Mouse (Mus musculus) layer of hippocampus, adult 9-10 months (tissue): ENCODE results near the gene Steap3.

Experiments
- DNase-seq: peaks from one replicate; pipeline ENCODE4 v3.0.0; 2022; ENCODE audit warnings: low spot score

Gene Steap3

DNA sequence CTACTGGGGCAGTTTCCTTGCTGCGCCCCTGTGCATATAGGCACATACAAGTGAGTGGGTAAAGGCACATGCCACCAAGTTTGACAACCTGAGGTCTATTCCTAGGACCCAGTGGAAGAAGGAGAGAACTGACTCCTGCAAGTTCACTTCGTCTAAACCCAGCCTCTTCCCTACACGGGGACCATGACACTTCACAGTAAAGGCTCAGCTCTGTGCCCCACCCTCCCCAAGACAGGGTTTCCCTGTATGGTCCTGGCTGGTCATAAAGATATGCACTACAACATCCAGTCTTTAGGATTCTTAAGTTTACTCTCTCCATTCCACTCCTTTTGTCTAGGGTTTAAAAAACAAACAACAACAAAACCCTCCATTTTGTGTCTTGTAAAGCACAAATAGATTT lies 21.9 kb downstream of the Steap3 start:
- DNase-seq: no peak

DNA sequence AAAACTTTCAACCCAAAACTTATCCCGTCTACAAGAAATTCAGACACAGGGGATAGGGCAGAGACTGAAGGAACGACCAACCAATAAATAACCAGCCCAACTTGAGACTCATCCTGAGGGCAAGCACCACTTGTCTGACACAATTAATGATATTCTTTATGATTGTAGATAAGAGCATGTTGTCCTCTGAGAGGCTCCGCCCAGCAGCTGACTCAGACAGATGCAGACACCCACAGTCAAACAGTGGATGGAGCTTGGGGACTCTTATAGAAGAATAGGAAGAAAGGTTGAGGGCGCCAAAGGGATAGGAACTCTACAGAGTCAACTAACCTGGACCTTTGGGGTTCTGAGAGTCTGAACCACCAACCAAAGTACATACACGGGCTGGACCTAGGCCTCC lies 22.7 kb downstream of the Steap3 start:
- no peak for DNase-seq

DNA sequence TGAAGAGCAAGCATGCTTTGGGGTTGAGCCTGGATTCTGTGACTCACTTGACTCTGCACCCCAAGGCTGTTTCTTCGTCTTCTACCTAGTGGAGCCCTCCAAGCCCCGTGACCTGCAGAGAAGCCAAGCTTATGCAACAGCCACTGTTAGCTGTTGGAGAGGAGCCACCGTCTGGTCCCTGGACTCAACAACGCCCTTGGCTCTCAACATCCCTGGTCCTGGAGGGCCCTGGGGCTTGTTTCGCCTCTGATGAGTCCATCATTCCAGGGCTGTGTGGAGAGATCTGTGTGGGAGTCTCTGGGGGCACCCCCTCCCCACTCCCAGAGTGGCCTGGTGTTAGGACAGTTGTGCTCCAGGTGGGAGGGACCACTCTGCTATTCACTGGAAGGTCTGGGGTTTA lies 24.3 kb downstream of the Steap3 start:
- DNase-seq: no peak

DNA sequence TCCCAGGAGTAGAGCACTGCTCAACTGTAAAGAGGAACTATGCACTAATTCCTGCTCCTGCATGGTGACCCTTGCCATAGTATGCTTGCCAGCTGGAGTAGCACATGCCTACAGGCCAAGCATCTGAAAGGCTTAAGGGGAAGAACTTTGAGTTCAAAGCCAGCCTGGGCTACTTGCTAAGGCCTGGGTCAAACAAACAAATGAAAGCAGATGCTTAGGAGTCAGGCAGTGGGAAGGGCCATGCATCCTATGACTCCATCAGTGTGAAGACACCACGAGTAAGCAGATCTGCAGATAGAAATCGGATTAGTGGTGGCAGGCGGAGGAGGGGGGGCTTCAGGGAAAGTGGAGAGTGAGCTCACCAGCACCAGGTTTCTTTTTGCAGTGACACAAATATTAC lies 25.2 kb downstream of the Steap3 start:
- DNase-seq: no peak

DNA sequence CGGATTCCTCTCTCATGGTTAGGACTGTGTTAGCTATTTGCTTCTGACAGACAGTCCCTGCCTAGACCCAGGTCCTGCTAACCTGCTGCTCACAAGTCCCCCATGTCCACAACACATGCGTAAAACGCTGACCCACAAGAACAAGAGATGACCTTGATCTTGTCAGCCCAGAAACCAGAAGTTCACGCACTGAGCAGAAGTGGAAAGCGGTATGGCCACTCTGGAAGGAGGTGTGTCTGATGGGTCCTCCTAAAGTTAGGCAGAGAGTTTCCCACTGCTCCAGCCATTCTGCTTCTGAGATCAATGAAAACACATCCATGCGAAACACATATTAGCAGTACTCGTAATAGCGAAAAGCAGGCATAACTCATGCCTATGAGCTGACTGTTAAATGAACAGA lies 25.6 kb downstream of the Steap3 start:
- no peak for DNase-seq

DNA sequence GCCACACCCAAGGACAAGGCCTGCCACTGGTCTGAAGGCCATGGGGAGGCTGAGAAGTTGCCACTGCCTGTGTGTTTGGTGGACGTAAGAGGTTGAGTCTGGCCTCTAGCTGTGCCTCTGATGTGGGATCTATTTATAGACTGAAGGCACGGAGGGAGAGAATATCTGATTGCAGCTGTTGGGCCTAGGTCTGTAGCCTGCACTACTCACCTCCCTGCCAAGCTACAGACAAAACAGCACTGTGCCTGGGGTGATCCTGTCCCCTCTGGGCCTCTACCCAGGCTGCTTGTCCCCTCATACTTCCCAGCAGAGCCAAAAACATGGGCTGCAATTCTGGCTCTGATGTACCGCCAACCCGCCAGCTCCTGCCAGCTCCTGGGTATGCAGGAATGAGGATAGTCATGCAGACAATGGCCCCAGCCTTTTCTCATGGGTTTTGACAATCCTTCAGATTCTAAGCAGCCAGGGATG lies 26.8 kb downstream of the Steap3 start:
- DNase-seq: no peak

DNA sequence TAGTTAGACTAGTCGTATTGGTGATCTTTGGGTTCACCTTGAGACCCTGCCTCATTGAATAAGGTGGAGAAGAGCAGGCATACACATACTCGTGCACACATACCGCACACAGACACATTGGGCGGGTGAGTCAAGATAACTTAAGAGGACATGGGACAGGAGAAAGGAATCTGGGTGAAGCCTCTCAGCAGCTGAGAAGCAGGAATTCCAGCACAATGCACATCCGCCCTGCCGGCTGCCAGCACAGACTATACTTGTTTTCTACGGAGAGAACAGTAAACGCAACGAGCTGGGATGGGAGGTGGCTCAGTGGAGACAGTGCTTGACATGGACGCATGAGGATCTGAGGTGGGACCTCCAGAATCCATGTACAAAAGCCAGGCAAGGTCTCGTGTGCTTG lies 27.9 kb downstream of the Steap3 start:
- no peak for DNase-seq

DNA sequence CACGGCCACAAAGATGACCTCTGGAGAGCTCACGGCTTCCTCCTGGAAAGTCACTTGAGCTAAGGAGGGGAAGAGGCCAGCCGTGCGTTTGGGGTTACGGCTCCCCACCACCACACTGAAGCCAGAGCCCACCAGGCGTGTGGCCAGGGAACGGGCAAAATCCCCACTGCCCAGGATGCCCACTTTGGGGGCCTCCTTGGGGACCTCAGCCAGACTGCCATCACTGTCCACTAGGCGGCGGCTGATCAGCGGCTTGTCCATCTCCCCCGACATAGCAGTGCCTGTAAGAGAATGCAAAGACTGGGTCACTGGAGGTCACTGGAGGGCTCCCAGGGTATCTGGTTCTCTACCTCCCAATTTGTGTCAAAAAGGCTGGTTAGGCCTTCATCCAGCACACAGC lies 28.5 kb downstream of the Steap3 start:
- DNase-seq: no peak

DNA sequence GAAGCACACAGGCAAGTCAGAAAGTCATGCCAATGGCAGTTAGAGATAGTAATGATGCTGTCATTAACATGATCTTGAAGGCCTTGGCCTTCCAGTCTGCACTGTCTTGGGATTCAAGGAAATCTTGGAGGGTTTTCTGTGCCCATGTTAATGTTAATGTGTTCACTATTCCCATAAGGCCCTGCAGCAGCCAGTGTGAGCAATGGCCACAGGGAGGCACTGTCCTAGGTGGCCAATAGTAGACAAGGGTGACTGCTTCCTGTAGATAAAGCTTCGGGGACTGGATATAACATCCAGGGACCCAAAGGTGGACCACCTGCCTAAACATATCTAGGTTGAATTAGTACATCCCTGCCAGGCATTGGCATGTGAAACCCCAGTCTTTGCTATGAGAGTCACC lies 35.4 kb downstream of the Steap3 start:
- DNase-seq: no peak

DNA sequence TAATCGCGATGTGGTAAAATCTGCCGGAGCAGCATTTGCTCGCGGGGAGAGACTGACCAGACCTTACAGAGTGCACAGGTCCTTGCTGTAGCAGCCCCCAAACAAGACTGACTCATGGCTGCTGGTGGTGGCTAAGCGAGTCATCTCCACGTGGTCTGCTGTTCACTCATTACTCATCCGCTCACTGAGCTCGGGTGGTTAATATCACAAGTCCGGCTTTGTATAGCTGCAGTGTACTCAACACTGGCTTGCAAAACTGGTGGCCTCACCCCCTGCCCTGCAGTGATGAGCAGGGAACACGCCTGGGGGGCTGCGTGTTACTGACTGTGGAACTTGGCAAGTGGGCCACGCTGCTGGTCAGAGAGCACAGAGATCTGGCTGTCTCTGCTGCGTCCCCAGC lies 36.1 kb downstream of the Steap3 start:
- no peak for DNase-seq

DNA sequence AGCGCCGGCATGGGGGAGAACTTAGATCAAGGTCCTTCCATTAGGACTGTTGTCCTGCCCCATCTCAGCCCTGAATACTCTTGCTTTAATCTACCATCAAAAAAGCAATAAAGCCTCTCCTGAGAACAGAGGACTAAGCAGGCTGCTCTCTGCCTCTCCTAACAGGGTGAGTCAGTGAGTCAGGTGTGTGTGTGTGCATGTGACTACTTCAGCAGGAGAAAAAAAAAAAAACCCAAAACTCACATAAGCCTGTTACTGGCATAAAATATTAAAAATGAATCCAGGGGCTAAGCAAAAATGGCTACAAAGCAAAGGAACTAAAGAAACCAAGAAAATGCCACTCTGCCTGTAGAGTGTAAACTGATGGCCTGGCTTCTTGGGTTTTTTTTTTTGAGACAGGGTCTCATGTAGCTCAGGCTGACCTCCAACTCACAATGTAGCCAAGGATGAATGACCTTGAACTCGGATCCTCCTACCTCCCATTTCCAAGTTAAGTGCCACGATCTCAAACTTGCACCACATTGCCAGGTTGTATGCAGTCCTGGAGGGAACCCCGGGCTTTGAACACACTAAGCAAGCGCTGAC lies 36.8 kb downstream of the Steap3 start:
- no peak for DNase-seq

DNA sequence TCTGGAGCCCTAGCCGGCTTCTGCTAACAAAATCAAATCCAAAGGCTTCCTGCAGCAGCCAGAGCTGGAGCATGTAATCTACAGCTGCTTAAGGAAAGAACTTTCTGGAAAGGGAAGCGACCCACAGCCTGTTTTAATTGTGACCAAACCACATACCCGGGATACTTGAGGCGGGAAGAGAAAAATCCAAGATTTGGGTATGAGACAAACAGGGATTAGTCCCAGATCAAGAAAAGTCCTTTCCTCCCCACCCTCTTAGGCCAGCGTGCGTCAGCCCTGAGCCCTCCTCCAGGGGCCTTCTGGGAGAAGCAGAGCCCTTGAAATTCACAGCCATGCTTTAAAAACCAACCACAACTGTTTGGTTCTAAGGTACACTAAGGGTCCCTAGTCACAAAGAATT lies 40.3 kb downstream of the Steap3 start:
- no peak for DNase-seq

DNA sequence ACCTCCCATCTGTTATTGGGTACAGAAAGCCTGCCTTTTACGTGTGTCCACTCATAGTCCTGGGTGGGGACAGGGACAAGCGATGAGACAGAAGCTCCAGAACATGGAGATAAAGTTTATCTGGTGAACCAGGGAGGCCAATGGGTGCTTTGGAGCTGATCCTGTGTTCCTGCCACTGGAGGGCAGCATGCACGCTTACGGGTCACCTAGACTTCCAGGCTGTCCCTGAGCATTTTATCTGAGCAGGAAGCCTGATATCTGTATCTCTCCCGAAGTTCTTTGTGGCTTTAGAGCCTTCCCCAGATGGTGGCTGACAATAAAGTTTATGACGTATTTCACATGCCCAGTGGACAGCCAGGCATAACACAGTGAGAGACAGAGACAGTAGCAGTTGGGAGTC lies 41.2 kb downstream of the Steap3 start:
- no peak for DNase-seq

DNA sequence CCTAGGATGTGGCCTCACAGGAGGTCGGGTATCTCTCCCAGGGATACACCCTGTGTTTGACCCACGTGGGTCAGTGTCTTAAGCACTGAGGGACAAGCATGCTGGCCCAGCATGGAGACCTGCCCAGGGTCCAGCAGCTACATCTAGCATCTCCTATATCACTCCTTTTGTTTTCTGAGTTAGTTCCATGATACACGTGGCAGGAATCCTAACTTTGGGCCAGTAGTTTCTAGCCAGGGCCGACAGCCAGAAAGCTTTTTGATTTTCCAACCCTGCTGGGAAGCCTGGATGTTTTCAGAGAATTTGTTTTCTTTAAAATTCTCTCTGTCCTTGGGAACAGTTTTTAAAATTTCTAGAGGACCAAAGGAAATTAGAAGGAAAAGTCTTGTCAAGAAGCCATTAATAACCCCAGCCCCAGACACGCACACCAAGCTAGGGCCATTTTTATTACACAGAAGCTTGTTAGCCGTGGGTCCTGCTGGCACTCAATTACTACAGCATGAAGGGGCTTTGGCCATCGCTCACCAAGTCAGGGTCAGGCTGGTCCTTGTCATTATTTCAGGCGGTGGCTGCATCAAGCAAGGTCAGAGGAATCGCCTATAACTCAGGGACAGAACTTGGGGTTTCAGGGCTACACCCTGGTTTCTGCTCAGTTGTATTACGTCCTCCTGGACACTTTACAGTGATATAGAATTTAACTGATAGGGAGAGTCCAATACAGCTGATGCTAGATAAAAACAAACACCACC lies 42.6 kb downstream of the Steap3 start:
- DNase-seq: no peak

DNA sequence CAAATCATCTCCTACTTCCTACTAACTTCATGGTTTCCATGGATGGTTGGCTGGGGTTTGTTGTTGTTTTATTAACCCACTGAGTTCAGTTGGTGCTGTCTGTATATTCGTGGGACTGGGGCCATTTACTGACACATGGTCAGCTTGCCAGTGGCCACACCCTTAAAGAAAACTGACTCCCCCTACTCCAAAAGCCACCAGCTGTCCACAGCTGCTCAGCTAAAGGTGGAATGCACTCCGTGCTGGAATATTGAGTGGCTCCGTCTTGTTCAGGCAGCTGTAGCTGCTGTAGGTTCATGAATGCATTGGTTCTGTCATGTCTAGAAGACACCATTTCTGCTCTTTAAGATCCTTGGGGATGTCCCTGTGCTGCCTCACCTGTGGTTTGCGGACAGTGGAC lies 48.9 kb downstream of the Steap3 start:
- DNase-seq: no peak

DNA sequence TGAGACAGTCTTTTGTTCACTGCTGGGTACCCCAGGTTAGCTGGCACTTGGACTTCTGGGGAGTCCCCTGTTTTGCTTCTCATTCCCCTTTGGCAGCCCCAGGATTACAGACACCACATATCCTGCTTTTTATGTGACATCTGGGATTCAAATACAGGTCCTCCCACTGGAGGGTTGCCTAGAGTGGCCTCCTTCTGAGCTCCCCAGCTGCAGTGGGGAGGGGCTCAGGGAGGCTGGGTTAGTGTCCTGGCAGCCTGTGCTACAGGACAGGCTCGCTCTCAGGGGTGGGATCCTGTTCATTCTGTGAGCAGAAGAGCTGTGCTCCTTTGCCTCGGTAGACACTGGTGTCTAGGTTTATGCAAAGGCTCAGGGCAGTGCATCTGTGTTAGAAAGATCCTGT lies 51.2 kb downstream of the Steap3 start:
- no peak for DNase-seq

DNA sequence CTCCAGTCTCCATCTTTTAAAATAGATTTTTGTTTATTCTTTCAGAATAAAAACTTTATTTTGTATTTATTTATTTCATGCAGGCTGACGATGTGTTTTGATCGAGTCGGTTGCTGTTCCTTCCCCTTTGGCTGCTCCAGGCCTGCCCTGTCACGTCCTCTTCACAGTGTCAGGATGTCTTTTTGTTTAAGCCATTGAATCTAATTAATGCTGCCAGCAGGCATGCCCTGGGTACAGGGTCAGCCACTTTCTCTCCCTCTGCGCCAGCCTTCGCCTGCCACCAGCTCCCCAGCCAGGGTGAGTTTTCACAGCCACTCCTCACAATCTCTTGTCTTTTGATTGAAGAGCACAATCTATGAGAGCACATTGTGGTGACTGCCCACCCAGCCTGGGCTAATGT lies 51.7 kb downstream of the Steap3 start:
- no peak for DNase-seq

DNA sequence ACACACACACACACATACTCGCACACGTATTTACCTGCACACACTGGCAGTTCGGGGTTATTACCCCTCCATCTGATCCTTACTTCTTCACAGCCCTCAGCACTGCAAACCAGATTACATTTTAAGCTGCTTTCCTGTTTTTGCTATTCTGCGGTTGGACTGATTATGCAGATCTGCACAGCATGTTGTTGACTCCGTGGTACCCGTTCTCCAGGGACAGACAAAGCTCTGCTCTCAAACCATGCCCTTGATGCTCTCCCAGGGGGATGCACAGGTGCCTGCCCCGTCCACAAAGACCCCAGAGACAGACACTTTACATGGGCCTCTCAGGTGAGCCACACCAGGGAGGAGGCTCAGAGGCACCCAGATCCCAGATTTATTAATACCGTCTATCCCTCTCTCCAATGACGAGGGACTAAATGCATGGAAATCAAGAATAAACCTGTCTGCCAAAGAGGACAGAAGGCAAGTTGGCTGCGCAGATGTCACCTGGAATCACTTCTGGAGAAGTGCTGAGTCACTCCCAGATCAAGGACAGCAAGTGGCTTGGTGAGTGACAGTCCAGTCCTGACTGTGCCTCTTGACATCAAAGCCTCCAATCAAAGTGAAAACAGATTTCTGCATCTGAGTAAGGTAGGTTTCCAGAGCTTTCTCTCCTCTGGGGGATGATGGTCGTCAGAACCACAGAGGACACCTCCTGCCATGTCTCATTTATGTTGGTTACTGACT lies 63.8 kb downstream of the Steap3 start:
- no peak for DNase-seq

DNA sequence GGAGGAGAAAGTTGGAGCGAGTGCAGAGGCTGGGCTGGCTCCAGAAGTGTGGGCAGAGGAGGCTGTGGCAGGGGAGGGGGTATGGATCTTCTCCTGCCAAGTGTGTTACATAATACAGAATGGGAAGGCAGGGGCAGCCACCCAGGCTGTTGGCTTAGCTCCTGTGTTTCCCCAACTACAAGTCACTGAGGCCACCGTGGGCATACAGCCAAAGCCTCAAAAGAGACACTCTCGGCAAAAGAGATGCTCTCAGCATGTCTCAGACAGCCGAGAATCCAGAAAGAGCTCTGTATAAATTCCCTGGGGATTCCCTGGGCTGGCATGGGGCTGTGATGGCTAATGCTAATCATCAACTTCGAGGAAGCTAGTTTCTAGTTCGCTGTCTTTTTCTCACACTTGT lies 64.9 kb downstream of the Steap3 start:
- DNase-seq: peak; percentile 35

DNA sequence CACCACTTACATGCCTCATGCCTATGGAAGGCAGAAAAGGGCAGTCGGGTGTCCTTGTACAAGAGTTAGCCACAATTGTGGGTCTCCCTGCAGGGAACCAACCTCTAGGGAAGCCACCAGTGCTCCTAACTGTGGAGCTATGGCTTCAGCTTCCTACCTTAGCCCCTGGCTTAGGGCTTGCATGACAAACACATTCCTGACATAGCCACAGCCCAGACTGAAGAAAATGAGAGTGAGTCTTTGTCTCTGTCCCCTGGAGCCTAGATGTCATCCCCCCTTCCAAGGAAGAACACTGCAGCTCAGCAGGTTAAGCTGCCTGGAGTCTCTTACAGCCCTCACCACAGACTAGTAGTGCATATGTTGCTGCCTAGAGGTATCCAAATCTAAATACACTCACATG lies 67.7 kb downstream of the Steap3 start:
- no peak for DNase-seq

DNA sequence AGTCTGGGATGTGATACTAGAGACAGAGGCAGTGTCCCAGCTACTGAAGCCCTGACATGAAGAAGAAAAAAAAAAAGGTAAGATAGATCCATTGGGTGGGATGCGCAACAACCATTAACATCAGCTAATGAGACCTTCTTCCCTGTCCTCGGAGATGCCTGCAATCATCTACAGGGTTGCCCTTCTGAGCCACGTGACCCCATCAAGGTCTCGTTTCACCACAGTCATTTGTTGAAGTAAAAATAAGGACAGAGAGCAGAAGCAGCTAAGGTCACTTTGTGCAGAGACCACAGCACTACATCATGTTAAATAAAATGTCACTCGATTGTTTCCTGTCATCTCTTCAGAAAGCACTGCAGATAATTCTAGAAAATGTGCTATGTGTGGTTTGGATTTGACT lies 68.7 kb downstream of the Steap3 start:
- DNase-seq: no peak

DNA sequence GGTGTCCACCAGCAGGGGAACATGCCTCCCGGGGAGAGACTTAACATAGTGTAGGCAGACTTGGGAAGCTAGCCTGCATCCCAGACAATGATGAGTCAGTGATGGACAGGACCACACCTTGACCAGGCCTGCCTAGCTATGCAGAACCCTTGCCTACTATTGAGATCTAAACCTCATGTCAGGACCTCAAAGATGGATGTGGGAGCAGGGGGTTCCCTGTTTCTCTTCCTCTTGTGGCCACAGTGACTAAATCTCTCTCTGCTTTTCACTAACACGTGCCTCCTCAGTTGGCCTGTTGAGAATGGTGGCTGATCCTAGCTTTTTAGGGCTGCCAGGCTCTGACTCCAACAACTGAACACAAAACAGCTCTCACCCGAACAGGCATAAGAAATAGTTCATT lies 70.0 kb downstream of the Steap3 start:
- DNase-seq: no peak

DNA sequence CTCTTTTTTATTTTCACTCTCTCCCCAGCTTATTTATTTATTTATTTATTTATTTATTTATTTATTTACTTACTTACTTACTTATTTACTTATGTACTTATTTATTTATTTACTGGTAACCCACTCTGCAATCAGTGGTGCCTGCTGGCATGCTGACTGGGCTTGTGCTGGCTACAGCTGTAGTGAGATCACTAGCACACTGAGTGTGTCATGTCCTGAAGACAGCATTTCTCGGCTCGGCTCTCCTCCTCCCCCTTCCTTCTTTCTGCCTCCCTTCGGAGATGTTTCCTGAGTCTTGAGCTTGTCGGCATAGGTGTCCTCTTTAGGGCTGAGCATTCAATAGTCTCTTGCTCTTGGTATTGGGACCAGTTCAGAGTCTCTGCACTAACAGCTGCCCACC lies 73.6 kb downstream of the Steap3 start:
- DNase-seq: no peak

DNA sequence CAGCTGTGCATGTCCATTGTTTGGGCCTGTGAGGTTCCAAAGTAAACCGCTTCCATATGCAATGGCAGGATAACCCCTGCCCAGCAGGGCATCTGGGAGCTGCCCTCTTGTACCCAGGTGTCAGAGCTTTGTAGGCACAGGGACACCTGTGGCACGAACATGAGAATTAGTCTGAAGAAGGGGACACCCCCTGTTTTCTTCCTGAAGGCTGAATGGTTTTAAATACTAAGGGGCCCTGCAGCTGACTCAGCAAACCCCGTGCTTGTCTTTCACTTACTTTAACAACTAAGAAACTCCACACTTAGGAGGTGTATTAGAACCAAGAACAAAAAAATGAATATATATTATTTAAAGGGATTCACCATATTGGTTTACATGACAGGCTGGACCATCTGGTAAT lies 74.4 kb downstream of the Steap3 start:
- no peak for DNase-seq
